Mouse (Mus musculus): ENCODE measurements around the gene Rhbdf2.

- TF ChIP-seq CTCF (IDR thresholded peaks at IDR 0.05; ENCODE audit: low read depth) (no peak), EP300 (optimal IDR thresholded peaks at IDR 0.05) (no peak)
Observed at GRCm38 (mm10) chr11:116609965-116610630, 16.7 kb downstream of the Rhbdf2 start.

Measured in stomach, postnatal 0 days (tissue).